Mouse (Mus musculus) forebrain, embryonic 11.5 days (tissue): ENCODE results near the gene Rnf166. TPM values are rescaled to one million over a fixed set of nuclear protein-coding genes. Genes with fewer than 3 reads are reported as not detected.

Experiments
- ATAC-seq: fragments of 200-750 bp; cut with Nextera tagmentation; replicated peaks from 2 replicates; pipeline ENCODE4 v1.8.0; 2017; ENCODE audit warnings: moderate TSS enrichment; ENCODE audit not compliant: low FRiP score
- DNase-seq: peaks from one replicate; pipeline ENCODE4 v3.0.0-alpha.2; 2017; ENCODE audit warnings: low spot score
- H3K27ac ChIP-seq: fragments of 300-500 bp; sonication (generic); 2 replicates; pipeline ENCODE4 v1.5.1; 2014; ENCODE audit warnings: low read depth, low read length
- H3K27me3 ChIP-seq: fragments of 300-500 bp; sonication (generic); 2 replicates; pipeline ENCODE4 v1.6.1; 2014; ENCODE audit warnings: mild to moderate bottlenecking, low read length, mixed read lengths; ENCODE audit not compliant: control insufficient read depth, insufficient read depth
- H3K36me3 ChIP-seq: fragments of 300-500 bp; sonication (generic); 2 replicates; pipeline ENCODE4 v1.6.1; 2014; ENCODE audit warnings: mild to moderate bottlenecking, low read length, moderate library complexity, mixed read lengths; ENCODE audit not compliant: control insufficient read depth, insufficient read depth
- H3K4me1 ChIP-seq: fragments of 300-500 bp; sonication (generic); replicated peaks from 2 replicates; pipeline ENCODE4 v1.6.1; 2014; ENCODE audit warnings: low read length, mixed read lengths; ENCODE audit not compliant: control insufficient read depth, insufficient read depth
- H3K4me2 ChIP-seq: fragments of 300-500 bp; sonication (generic); 2 replicates; pipeline ENCODE4 v1.6.1; 2014; ENCODE audit warnings: low read depth, mild to moderate bottlenecking, low read length, moderate library complexity, mixed read lengths; ENCODE audit not compliant: severe bottlenecking
- H3K4me3 ChIP-seq: fragments of 300-500 bp; sonication (generic); 2 replicates; pipeline ENCODE4 v1.5.1; 2014; ENCODE audit warnings: low read depth, low read length
- H3K9ac ChIP-seq: fragments of 300-500 bp; sonication (generic); 2 replicates; pipeline ENCODE4 v1.6.1; 2014; ENCODE audit warnings: low read length
- H3K9me3 ChIP-seq: fragments of 300-500 bp; sonication (generic); 2 replicates; pipeline ENCODE4 v1.6.1; 2016; ENCODE audit warnings: low read length, mixed read lengths; ENCODE audit not compliant: control insufficient read depth
- WGBS: fragments of 180-500 bp; shearing (Covaris S2); extraction: QIAGEN DNeasy Blood & Tissue Kit; methylation state at CpG from one replicate; pipeline ENCODE4 v1.1.7; 2014; 5-methylcytosine and 5-hydroxymethylcytosine counted together
- polyA plus RNA-seq: library from polyadenylated mRNA; unstranded; fragments of >200 nt; fragmentation: Nextera tagmentation; extraction: Ambion mirVana; gene quantifications from 2 replicates; pipeline ENCODE4 v1.2.1, GENCODE M21; 2014

Gene Rnf166
- polyA plus RNA-seq, 1 experiment from 2014 or later, result 31.2 TPM

DNA sequence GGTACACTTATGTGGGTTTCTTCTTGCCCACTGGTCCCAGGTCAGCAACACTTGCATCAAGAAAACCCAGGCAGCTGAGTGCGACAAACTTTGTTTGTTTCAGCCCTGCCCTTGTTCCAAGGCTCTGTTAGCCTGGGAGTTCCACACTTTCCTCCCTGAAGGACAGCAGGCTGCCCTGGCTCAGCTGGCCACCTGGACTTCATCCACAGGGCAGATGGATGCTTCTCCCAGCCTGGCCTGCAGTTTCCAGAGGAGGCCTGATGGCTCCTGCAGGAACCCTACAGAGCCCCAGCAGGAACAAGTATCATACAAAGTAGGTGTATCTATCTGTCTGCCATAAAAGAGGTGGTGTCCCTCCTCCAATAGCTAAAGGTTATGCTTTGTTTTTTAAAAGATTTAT, 34.5 kb downstream of the Rnf166 start:
- Histone ChIP-seq H3K4me1 (peaks cover 3% of the 10 kb centered on the region; the same call in 1 of the 2 replicates), H3K9me3 (no peaks in the 10 kb centered on the region)
- ATAC-seq, result no peak

DNA sequence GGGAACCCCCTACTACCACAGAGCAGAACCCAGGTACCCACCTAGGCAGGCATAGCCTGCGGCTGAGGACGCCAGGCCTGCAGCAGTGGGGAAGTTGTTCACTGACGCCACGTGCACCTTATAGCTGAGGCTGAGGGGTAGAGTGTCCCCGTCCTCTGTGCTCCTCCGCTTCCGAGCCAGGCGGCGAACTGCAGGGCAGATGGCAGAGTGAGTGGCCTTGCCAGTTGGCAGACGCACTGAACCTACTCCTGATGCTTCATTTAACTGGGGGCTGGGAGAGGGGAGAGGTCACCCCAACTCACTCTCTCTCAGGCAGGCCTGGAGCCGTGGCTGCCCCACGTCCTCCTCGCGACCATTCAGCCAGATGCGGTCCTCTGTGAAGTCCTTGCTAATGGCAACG, 36.5 kb downstream of the Rnf166 start:
- DNase-seq (no peak), ATAC-seq (no peak)
- Histone ChIP-seq H3K9ac (no peak overlapping the region), H3K27ac (no peak overlapping the region), H3K9me3 (no peaks in the 10 kb centered on the region), H3K27me3 (no peaks in the 10 kb centered on the region), H3K4me1 (peaks cover 3% of the 10 kb centered on the region; the same call in 1 of the 2 replicates), H3K36me3 (no peaks in the 10 kb centered on the region; the same call in 1 of the 2 replicates), H3K4me2 (no peak overlapping the region), H3K4me3 (no peak overlapping the region)
- whole genome bisulfite sequencing, result 93% methylated on average over 16 of the region's 16 CpGs

More for the DNA sequence above, 34.5 kb downstream of the Rnf166 start:
- WGBS, result 88% methylated on average over 1 of the region's 1 CpGs
- no peak overlapping the region for H3K4me3 ChIP-seq
- no peak overlapping the region for H3K4me2 ChIP-seq
- no peak overlapping the region for H3K27ac ChIP-seq
- no peak overlapping the region for H3K9ac ChIP-seq
- H3K36me3 ChIP-seq, result no peaks in the 10 kb centered on the region; the same call in 1 of the 2 replicates
- no peak for DNase-seq
- no peaks in the 10 kb centered on the region for H3K27me3 ChIP-seq

DNA sequence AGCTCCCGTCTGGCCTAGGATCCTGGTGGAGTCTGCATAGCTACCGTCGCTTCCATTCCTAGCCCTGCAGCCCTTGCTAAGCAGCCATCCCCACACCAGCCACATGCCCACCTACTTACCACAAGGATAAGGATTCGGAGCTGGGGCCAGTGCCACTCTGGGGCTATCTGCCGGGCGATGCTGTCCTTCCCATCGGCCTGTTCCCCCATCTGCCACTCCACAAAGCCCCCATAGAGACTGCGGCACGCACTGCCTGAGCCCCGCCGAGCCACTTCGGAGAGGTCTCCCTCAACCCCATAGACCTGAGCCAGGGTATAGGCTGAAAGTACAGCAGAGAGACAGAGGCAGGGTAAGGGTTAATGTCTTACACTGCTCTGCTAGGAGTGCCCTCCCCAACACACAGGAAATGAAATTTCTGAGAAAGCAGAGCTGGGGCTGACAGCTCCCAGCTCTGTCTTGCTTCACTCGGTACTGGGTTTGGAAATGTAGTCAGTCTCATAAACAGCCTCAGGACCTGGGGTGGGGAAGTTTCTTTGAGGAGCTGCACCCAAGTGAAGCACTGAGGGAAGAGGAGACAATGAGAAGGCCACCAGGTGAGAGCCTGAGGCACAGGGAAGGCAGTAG, 38.0 kb downstream of the Rnf166 start:
- DNase-seq (no peak), ATAC-seq (no peak)
- no peak overlapping the region for H3K9ac ChIP-seq
- no peak overlapping the region for H3K4me2 ChIP-seq
- H3K27me3 ChIP-seq, result no peaks in the 10 kb centered on the region
- peaks cover 5% of the 10 kb centered on the region; the same call in 1 of the 2 replicates for H3K4me1 ChIP-seq
- no peak overlapping the region for H3K4me3 ChIP-seq
- no peak overlapping the region for H3K27ac ChIP-seq
- 94% methylated on average over 13 of the region's 13 CpGs for WGBS
- no peaks in the 10 kb centered on the region for H3K9me3 ChIP-seq
- H3K36me3 ChIP-seq, result no peaks in the 10 kb centered on the region; the same call in 1 of the 2 replicates

DNA sequence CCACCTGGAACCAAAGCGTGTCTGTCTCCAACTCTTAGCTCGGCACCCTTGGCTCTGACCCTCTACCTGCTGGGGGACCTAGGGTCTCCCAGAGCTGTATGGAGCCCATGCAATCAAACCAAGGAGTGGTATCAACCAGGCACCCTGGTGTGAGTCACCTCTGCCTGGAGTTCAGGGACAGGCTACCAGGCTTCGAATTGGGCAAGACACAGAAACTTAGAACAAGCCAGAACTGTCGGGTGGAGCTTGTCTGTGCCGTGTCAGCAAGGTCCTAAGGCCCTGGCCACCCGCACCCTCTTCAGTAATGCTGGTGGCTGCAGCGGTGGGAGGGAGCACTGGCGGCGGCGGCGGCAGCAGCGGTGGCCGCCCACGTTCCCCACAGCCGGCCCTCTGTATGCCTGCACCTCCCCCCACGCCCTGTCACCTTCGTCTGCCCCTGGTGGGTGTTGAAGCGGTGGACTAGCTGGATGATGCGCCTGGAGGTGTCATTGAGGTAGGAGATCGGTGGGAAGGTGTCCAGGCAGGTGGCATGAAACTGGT, 39.2 kb downstream of the Rnf166 start:
- no peak overlapping the region for H3K9ac ChIP-seq
- H3K27me3 ChIP-seq, result no peaks in the 10 kb centered on the region
- ATAC-seq, result no peak
- no peaks in the 10 kb centered on the region; the same call in 1 of the 2 replicates for H3K36me3 ChIP-seq
- no peak overlapping the region for H3K27ac ChIP-seq
- H3K4me3 ChIP-seq, result no peak overlapping the region
- H3K4me1 ChIP-seq, result peaks cover 8% of the 10 kb centered on the region; the same call in 1 of the 2 replicates
- 93% methylated on average over 20 of the region's 20 CpGs for WGBS
- DNase-seq, result no peak
- H3K4me2 ChIP-seq, result no peak overlapping the region
- no peaks in the 10 kb centered on the region for H3K9me3 ChIP-seq

DNA sequence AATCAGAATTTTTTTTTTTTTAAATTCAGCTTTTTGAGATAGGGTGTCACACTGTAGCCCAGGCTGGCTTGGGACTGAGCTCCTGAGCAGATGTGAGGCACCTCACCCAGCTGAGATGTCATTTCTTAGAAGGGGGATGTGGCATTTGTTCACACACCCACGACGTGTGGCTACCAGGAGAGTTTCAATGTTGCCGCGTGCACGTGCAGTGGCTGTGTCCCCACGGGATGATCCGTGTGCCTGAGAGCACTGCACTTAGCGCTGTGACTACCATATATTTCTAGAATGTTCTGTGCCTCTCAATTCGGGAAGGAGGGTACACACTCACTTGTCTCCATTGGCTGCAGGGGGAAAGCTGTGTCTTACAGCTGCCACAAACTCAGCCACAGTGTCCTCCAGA, 39.7 kb downstream of the Rnf166 start:
- no peaks in the 10 kb centered on the region for H3K27me3 ChIP-seq
- no peak overlapping the region for H3K4me2 ChIP-seq
- H3K9me3 ChIP-seq, result no peaks in the 10 kb centered on the region
- WGBS, result 97% methylated on average over 9 of the region's 9 CpGs
- no peaks in the 10 kb centered on the region; the same call in 1 of the 2 replicates for H3K36me3 ChIP-seq
- H3K4me3 ChIP-seq, result no peak overlapping the region
- H3K9ac ChIP-seq, result no peak overlapping the region
- ATAC-seq (no peak), DNase-seq (no peak)
- no peak overlapping the region for H3K27ac ChIP-seq
- peaks cover 9% of the 10 kb centered on the region; the same call in 1 of the 2 replicates for H3K4me1 ChIP-seq

DNA sequence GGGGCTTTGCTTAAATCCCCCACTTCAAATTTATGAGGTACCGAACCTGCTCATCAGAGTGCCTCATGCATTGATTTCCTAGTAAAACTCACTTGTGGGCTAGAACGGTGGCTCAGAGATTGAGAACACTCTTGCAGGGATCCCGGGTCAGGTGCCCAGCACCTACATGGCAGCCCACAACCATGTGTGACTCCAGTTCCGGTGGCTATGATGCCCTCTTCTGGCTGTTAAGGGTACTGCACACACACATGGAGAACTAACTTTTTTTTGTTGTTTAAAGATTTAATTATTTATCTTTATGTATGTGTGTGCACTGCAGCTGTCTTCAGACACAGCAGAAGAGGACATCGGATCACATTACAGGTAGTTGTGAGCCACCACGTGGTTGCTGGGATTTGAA, 40.5 kb downstream of the Rnf166 start:
- Histone ChIP-seq H3K27me3 (no peaks in the 10 kb centered on the region), H3K4me1 (peaks cover 9% of the 10 kb centered on the region; the same call in 1 of the 2 replicates), H3K27ac (no peak overlapping the region), H3K9ac (no peak overlapping the region), H3K4me2 (no peak overlapping the region), H3K36me3 (no peaks in the 10 kb centered on the region; the same call in 1 of the 2 replicates), H3K4me3 (no peak overlapping the region), H3K9me3 (no peaks in the 10 kb centered on the region)
- ATAC-seq, result no peak
- DNase-seq, result no peak
- WGBS, result 92% methylated on average over 6 of the region's 6 CpGs

DNA sequence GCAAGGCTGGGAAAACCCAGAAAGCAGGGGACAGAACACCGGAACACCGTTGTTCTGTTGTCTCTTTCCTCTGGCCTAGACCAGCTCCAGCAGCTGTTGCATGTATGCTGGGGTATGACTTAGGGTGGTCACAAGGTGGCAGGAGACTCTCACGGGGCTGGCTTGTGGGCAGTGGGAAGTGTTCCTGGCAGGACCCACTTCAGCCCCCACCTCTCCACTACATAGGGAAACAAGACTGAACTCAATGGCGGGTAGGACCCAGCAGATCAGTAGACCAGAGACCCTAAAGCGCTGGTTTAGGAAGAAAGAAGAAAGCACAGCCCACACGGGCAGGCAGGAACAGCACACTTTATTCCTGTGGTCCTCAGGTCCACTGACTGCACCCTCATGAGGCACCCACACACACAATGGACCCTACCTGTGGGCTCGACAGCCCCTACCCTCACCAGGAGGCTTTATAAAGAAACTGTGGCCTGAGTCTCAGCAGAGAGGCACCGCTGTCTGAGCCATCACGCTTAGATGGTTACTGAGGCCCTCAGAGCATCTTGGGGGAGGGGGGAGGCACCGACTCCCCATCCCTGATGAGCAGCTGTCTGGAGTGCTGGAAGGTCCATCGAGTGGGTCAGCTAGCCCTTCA, 42.5 kb downstream of the Rnf166 start:
- Histone ChIP-seq H3K9me3 (no peaks in the 10 kb centered on the region), H3K27me3 (no peaks in the 10 kb centered on the region), H3K4me3 (no peak overlapping the region), H3K9ac (no peak overlapping the region), H3K4me1 (peaks cover 9% of the 10 kb centered on the region; the same call in 1 of the 2 replicates), H3K36me3 (no peaks in the 10 kb centered on the region; the same call in 1 of the 2 replicates), H3K4me2 (no peak overlapping the region), H3K27ac (no peak overlapping the region)
- ATAC-seq, result peak; percentile 34
- DNase-seq, result no peak
- 66% methylated on average over 11 of the region's 11 CpGs for WGBS

DNA sequence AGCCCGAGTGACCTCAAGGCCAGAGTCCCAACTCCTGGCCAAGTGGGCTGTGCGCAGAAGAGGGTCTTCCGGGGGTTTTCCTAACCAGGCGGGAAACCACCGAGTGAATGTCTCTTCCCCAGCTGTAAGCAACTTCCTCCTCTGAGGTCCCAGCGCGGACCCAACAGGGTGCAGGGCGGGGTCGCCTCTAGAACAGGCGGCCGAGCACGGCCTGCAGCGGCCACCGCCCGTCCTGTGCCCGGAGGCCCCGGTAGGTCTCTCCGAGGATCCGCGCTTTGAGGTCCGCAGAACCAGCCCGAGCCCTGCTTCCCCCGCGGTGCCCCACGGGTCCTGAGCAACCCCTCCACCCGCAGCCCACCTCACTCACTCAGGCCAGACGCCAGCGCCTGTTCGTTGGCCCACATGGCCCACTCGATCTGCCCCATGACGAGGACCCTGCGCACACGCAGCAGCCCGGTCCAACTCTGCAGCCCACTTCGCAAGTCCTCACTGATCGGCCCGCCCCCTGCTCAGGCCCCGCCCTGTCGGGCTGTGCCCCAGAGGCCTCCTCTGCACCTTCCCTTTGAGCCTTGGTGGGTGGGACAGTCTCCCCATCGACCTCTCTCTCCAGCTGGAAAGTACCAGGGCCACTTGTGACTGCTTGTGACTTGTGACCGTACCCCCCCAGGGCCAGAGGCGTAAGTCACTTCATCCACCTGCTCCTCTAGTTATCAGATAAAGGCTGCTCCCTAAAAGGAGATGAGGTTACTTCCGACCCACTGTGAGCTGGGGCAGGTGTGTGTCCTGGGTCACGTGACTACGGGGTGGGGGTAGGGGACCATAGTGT, 43.2 kb downstream of the Rnf166 start, which contains the start of gene Cyba:
TSS of gene Cyba (minus strand) at position 488 of the 826 bp plus-strand sequence.
- Histone ChIP-seq H3K9me3 (no peaks in the 10 kb centered on the region), H3K27ac (no peak within 1 kb of the TSS), H3K36me3 (no peaks in the 10 kb centered on the region; the same call in 1 of the 2 replicates), H3K9ac (peak within 1 kb of the TSS; percentile 66), H3K27me3 (no peaks in the 10 kb centered on the region), H3K4me1 (peaks cover 9% of the 10 kb centered on the region; the same call in 1 of the 2 replicates), H3K4me3 (peak within 1 kb of the TSS; percentile 34), H3K4me2 (peak within 1 kb of the TSS; percentile 79)
- DNase-seq (peak; percentile 77), ATAC-seq (peak; percentile 87)
- 4% methylated on average over 45 of the region's 45 CpGs for WGBS
